Mouse (Mus musculus) thymus, adult 2 months (tissue): ENCODE data around the gene Cenpb. TPM values are rescaled to one million over a fixed set of nuclear protein-coding genes. Genes with fewer than 3 reads are reported as not detected.
"Not testable (repeated sequence)": the region's sequence is repeated elsewhere in the genome, so short reads cannot be mapped to it uniquely, and the experiment has no call there.

Experiments used
- DNase-seq: peaks from one replicate; pipeline ENCODE4 v3.0.0; 2021
- H3K27ac ChIP-seq: fragments of 200-500 bp; 2 replicates; pipeline ENCODE4 v1.5.1; 2012; ENCODE audit warnings: low read length, control low read depth; ENCODE audit not compliant: control insufficient read depth, insufficient read depth
- H3K27me3 ChIP-seq: fragments of 200-500 bp; 2 replicates; pipeline ENCODE4 v1.6.1; 2012; ENCODE audit warnings: mild to moderate bottlenecking, low read length, moderate library complexity, mixed read lengths; ENCODE audit not compliant: control insufficient read depth, insufficient read depth
- H3K36me3 ChIP-seq: fragments of 200-500 bp; 2 replicates; pipeline ENCODE4 v1.6.1; 2012; ENCODE audit warnings: mild to moderate bottlenecking, low read length, moderate library complexity; ENCODE audit not compliant: control insufficient read depth, insufficient read depth
- H3K4me1 ChIP-seq: fragments of 200-500 bp; replicated peaks from 2 replicates; pipeline ENCODE4 v1.6.1; 2012; ENCODE audit warnings: low read length; ENCODE audit not compliant: control insufficient read depth, insufficient read depth
- H3K4me3 ChIP-seq: fragments of 200-500 bp; 2 replicates; pipeline ENCODE4 v1.5.1; 2012; ENCODE audit warnings: mild to moderate bottlenecking, low read length, control low read depth, moderate library complexity; ENCODE audit not compliant: control insufficient read depth, insufficient read depth
- CTCF ChIP-seq: fragments of 200-500 bp; IDR thresholded peaks from 2 replicates; pipeline ENCODE4 v1.5.1; 2012; ENCODE audit warnings: mild to moderate bottlenecking, control low read depth, low read length, moderate library complexity, borderline replicate concordance; ENCODE audit not compliant: control insufficient read depth, poor library complexity, insufficient read depth; ENCODE audit errors: extremely low read depth
- POLR2A ChIP-seq: fragments of 200-500 bp; IDR thresholded peaks from 2 replicates; pipeline ENCODE4 v1.6.1; 2012; ENCODE audit warnings: mild to moderate bottlenecking, low read length, control low read depth, moderate library complexity; ENCODE audit not compliant: control insufficient read depth, poor library complexity, insufficient read depth; ENCODE audit errors: extremely low read depth
- WGBS: fragments of 180-500 bp; shearing (Covaris S2); methylation state at CpG from one replicate; pipeline ENCODE4 v1.1.7; 2018; 5-methylcytosine and 5-hydroxymethylcytosine counted together
- polyA plus RNA-seq: library from polyadenylated mRNA; depleted of rRNA; stranded (reverse); fragments of >200 nt; gene quantifications from 2 replicates; pipeline ENCODE4 v1.2.3, GENCODE M21; 2012; rRNA removed

Gene Cenpb
- 45.6 and 52.5 TPM in 2 replicates for polyA plus RNA-seq

- Histone ChIP-seq H3K27ac (no peak within 1 kb of the TSS), H3K36me3 (no peaks in the 10 kb centered on the region), H3K27me3 (no peaks in the 10 kb centered on the region), H3K4me3 (peak within 1 kb of the TSS; percentile 79), H3K4me1 (peaks cover 17% of the 10 kb centered on the region)
- peak; percentile 90 for TF ChIP-seq CTCF
- no peak for TF ChIP-seq POLR2A
- DNase-seq, result peak; percentile 78
- WGBS, result 15% methylated on average over 57 of the region's 57 CpGs
These were observed at the start of gene Cenpb for GRCm38 (mm10) chr2:131179990-131180587. Gene Cenpb (minus strand): TSS chr2:131180067.

DNA sequence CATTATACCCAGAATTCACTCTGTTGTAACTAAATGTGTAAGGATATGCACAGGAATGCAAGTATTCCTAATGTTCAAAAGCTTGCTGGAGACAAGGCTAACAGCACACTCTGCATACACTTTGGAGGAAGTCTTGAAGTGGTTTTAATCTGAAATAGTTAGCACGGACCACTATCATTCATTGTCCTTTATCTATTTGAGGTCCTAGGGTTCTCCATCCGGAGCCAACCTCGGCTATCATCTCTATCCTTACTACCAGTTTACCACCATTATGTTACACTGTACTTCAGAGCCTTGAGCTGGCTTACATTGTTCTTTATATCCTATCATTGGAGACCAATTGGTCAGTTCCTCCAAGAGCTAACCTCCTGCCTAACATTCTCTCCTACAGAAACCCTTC, 47.4 kb upstream of the Cenpb start:
- no peaks in the 10 kb centered on the region for H3K27me3 ChIP-seq

GRCm38 (mm10) chr2:131226669-131227068, 46.8 kb upstream of the Cenpb start:
- 81% methylated on average over 2 of the region's 2 CpGs for WGBS
- not testable (repeated sequence) for H3K36me3 ChIP-seq, H3K4me3 ChIP-seq, H3K27me3 ChIP-seq, H3K4me1 ChIP-seq, DNase-seq, H3K27ac ChIP-seq

More for the DNA sequence above, 47.4 kb upstream of the Cenpb start:
- no peak overlapping the region for H3K27ac ChIP-seq
- no peaks in the 10 kb centered on the region for H3K4me1 ChIP-seq
- no peak overlapping the region for H3K4me3 ChIP-seq
- DNase-seq, result no peak
- 92% methylated on average over 3 of the region's 3 CpGs for WGBS
- TF ChIP-seq POLR2A, result no peak
- TF ChIP-seq CTCF, result no peak
- H3K36me3 ChIP-seq, result no peaks in the 10 kb centered on the region

DNA sequence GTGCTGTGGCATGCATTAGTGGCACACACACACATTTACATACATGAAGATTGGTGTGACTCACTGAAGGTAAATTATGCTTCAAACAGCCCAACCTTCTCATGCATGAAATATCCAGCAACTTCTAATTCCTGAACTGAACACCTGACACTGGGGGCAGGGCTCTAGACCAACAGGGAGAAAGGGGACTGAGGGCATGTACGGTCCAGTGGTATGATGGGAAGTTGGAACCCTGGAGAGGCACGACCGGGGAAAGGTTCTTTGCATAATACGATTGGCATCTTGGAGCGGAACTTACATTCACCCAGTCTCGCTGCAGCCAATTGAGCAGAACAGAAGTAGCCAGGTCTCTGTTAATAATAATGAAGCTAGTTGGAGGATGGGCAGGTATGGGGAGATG, 45.3 kb upstream of the Cenpb start:
- WGBS, result 92% methylated on average over 6 of the region's 6 CpGs
- H3K4me3 ChIP-seq, result no peak overlapping the region
- no peak overlapping the region for H3K27ac ChIP-seq
- DNase-seq, result no peak
- H3K36me3 ChIP-seq, result no peaks in the 10 kb centered on the region
- H3K4me1 ChIP-seq, result no peaks in the 10 kb centered on the region
- TF ChIP-seq POLR2A, result no peak
- no peak for TF ChIP-seq CTCF
- H3K27me3 ChIP-seq, result no peaks in the 10 kb centered on the region

DNA sequence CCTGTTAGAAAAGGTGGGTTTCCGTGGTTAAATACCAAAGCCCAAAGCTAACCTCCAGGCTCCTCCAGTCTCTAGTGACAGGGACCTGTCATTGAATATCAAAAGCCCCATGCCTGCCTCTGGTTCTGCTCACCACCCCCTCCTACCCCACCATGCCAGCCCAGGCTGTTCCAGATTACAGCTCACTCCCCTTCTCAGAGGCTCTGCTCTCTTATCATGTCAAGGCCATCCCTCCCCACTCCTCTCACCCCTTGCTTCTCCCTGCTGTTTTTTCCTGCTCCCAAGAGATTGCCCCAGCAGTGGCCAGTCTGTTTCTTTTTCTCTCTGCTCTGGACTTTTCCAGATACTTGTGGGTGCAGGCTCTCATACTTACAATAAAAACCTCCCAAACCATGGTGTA, 43.7 kb upstream of the Cenpb start:
- no peak for DNase-seq
- 84% methylated on average over 1 of the region's 1 CpGs for WGBS
- no peaks in the 10 kb centered on the region for H3K4me1 ChIP-seq
- no peak overlapping the region for H3K27ac ChIP-seq
- H3K4me3 ChIP-seq, result no peak overlapping the region
- no peaks in the 10 kb centered on the region for H3K36me3 ChIP-seq
- H3K27me3 ChIP-seq, result no peaks in the 10 kb centered on the region
- TF ChIP-seq CTCF (no peak), POLR2A (no peak)

DNA sequence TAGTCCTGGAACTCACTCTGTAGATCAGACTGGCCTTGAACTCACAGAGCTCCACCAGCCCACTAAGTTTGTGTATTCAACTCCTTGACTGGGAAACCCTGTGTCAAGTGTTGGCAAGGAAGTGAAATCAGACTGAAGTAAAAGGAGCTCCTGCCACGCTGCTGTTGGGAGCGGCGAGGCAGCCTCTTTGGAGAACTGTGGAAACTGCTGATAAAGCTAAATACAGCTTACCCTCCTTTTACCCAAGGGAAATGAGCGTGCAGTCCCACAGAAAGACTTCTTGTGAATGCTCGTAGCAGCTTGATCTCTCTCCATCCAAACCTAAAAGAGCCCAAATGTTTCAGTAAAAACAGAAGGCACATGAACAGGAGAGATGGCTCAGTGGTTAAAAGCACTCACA, 42.7 kb upstream of the Cenpb start:
- H3K27ac ChIP-seq, result no peak overlapping the region
- no peak for DNase-seq

GRCm38 (mm10) chr2:131221853-131222515, 42.1 kb upstream of the Cenpb start:
- H3K27me3 ChIP-seq, result no peaks in the 10 kb centered on the region
- H3K36me3 ChIP-seq, result no peaks in the 10 kb centered on the region
- H3K27ac ChIP-seq, result no peak overlapping the region
- no peak for DNase-seq
- no peak for TF ChIP-seq CTCF
- no peak for TF ChIP-seq POLR2A
- H3K4me1 ChIP-seq, result peaks cover 3% of the 10 kb centered on the region
- H3K4me3 ChIP-seq, result no peak overlapping the region
- 88% methylated on average over 3 of the region's 3 CpGs for WGBS

More for the DNA sequence above, 42.7 kb upstream of the Cenpb start:
- H3K36me3 ChIP-seq, result no peaks in the 10 kb centered on the region
- no peaks in the 10 kb centered on the region for H3K4me1 ChIP-seq
- H3K27me3 ChIP-seq, result no peaks in the 10 kb centered on the region
- no peak overlapping the region for H3K4me3 ChIP-seq
- WGBS, result 72% methylated on average over 5 of the region's 5 CpGs
- TF ChIP-seq POLR2A (no peak), CTCF (no peak)
